Mouse (Mus musculus) fat pad, adult 2 months (tissue): ENCODE measurements around the gene Twnk.
A peak's percentile ranks its signal among the peaks of the same experiment; 100 is the strongest.

ENCODE experiments used
- DNase-seq: peaks from one replicate; pipeline ENCODE4 v3.0.0-alpha.2; 2011; ENCODE audit warnings: low read depth, low spot score; ENCODE audit errors: extremely low read depth

Twnk gene

GRCm38 (mm10) chr19:45005444-45005843 lies at the start of gene Twnk:
TSS of gene Twnk (plus strand) at chr19:45005663.
- no peak for DNase-seq

- no peak for DNase-seq
Measured at GRCm38 (mm10) chr19:44959633-44960032, 45.8 kb upstream of the Twnk start.

- DNase-seq = no peak
Measured at GRCm38 (mm10) chr19:44965978-44966377, 39.5 kb upstream of the Twnk start.

- no peak for DNase-seq
Measured at GRCm38 (mm10) chr19:44968329-44968728, 37.1 kb upstream of the Twnk start.

- no peak for DNase-seq
Measured at GRCm38 (mm10) chr19:44976636-44977035, 28.8 kb upstream of the Twnk start.

- DNase-seq = no peak
Measured at GRCm38 (mm10) chr19:44977148-44977547, 28.3 kb upstream of the Twnk start.

GRCm38 (mm10) chr19:44980787-44981186 lies 24.7 kb upstream of the Twnk start:
- DNase-seq = no peak

GRCm38 (mm10) chr19:44982477-44983115 lies 22.9 kb upstream of the Twnk start:
- no peak for DNase-seq

GRCm38 (mm10) chr19:44983366-44983765 lies 22.1 kb upstream of the Twnk start:
- DNase-seq = no peak

GRCm38 (mm10) chr19:44984420-44984819 lies 21.0 kb upstream of the Twnk start:
- no peak for DNase-seq

- DNase-seq = peak; percentile 64
Measured at GRCm38 (mm10) chr19:44985159-44985988, 20.1 kb upstream of the Twnk start.

- DNase-seq = no peak
Measured at GRCm38 (mm10) chr19:44987004-44987403, 18.5 kb upstream of the Twnk start.

GRCm38 (mm10) chr19:44987851-44988250 lies 17.6 kb upstream of the Twnk start:
- DNase-seq = no peak

GRCm38 (mm10) chr19:44988321-44988720 lies 17.1 kb upstream of the Twnk start:
- DNase-seq = no peak

- DNase-seq = no peak
Measured at GRCm38 (mm10) chr19:44988831-44989566, 16.5 kb upstream of the Twnk start, which contains the start of gene Sema4g. TSS of gene Sema4g (plus strand) at chr19:44989101.

GRCm38 (mm10) chr19:44989567-44990495 lies 15.6 kb upstream of the Twnk start:
- DNase-seq = no peak

- no peak for DNase-seq
Measured at GRCm38 (mm10) chr19:44991031-44991430, 14.4 kb upstream of the Twnk start.

- DNase-seq = no peak
Measured at GRCm38 (mm10) chr19:44992246-44992645, 13.2 kb upstream of the Twnk start.

GRCm38 (mm10) chr19:44992712-44993111 lies 12.8 kb upstream of the Twnk start:
- DNase-seq = no peak

GRCm38 (mm10) chr19:44997786-44998185 lies 7.7 kb upstream of the Twnk start:
- no peak for DNase-seq

- no peak for DNase-seq
Measured at GRCm38 (mm10) chr19:44999647-45000046, 5.8 kb upstream of the Twnk start.
